Mouse (Mus musculus) gastrocnemius, postnatal 25 days (tissue): ENCODE data around the gene Adamts9. TPM values are rescaled to one million over a fixed set of nuclear protein-coding genes. Genes with fewer than 3 reads are reported as not detected.

Source experiments
- DNase-seq: peaks from one replicate; pipeline ENCODE4 v3.0.0; 2022
- total RNA-seq, 2 experiments: library from RNA; stranded (reverse); gene quantifications; 1 replicate in 1 of 2; 2 replicates in 1 of 2; pipeline ENCODE4 v1.2.3; 2021

Adamts9 gene
- total RNA-seq, 2 experiments from 2014 or later, result 7.8 to 8.3 TPM

GRCm38 (mm10) chr6:92860285-92860912, 82.9 kb downstream of the Adamts9 start:
- DNase-seq, result no peak

GRCm38 (mm10) chr6:92858721-92859510, 84.4 kb downstream of the Adamts9 start:
- DNase-seq, result peak; percentile 25

- DNase-seq, result no peak
These were observed 85.5 kb downstream of the Adamts9 start for GRCm38 (mm10) chr6:92857761-92858160.

GRCm38 (mm10) chr6:92854873-92855272, 88.4 kb downstream of the Adamts9 start:
- no peak for DNase-seq

GRCm38 (mm10) chr6:92850250-92850649, 93.0 kb downstream of the Adamts9 start:
- peak; percentile 91 for DNase-seq

GRCm38 (mm10) chr6:92849208-92849607, 94.1 kb downstream of the Adamts9 start:
- DNase-seq, result no peak

- no peak for DNase-seq
These were observed 96.7 kb downstream of the Adamts9 start for GRCm38 (mm10) chr6:92846614-92847013.

- no peak for DNase-seq
These were observed 97.4 kb downstream of the Adamts9 start for GRCm38 (mm10) chr6:92845898-92846297.

GRCm38 (mm10) chr6:92843474-92843873, 99.8 kb downstream of the Adamts9 start:
- no peak for DNase-seq

GRCm38 (mm10) chr6:92842000-92842399, 101.3 kb downstream of the Adamts9 start:
- DNase-seq, result no peak

- DNase-seq, result no peak
These were observed 112.2 kb downstream of the Adamts9 start for GRCm38 (mm10) chr6:92831106-92831505.

GRCm38 (mm10) chr6:92829148-92829547, 114.1 kb downstream of the Adamts9 start:
- no peak for DNase-seq

GRCm38 (mm10) chr6:92827360-92827759, 115.9 kb downstream of the Adamts9 start:
- DNase-seq, result no peak

GRCm38 (mm10) chr6:92826561-92826960, 116.7 kb downstream of the Adamts9 start:
- DNase-seq, result no peak

GRCm38 (mm10) chr6:92823991-92824390, 119.3 kb downstream of the Adamts9 start:
- no peak for DNase-seq

GRCm38 (mm10) chr6:92822006-92822405, 121.3 kb downstream of the Adamts9 start:
- DNase-seq, result no peak

- DNase-seq, result no peak
These were observed 121.7 kb downstream of the Adamts9 start for GRCm38 (mm10) chr6:92821606-92822005.

GRCm38 (mm10) chr6:92817661-92818060, 125.6 kb downstream of the Adamts9 start:
- DNase-seq, result no peak

- DNase-seq, result no peak
These were observed 127.0 kb downstream of the Adamts9 start, which contains the start of gene A730049H05Rik for GRCm38 (mm10) chr6:92816311-92816751. TSS of gene A730049H05Rik (plus strand) at chr6:92816478.

- peak; percentile 59 for DNase-seq
These were observed 130.5 kb downstream of the Adamts9 start for GRCm38 (mm10) chr6:92812702-92813370.

GRCm38 (mm10) chr6:92811566-92811965, 131.7 kb downstream of the Adamts9 start:
- DNase-seq, result no peak

- no peak for DNase-seq
These were observed 132.7 kb downstream of the Adamts9 start for GRCm38 (mm10) chr6:92810628-92811027.

GRCm38 (mm10) chr6:92809818-92810217, 133.5 kb downstream of the Adamts9 start:
- DNase-seq, result no peak
